26 mouse cellular contexts compared by ENCODE assay signal in the genomic region with DNA sequence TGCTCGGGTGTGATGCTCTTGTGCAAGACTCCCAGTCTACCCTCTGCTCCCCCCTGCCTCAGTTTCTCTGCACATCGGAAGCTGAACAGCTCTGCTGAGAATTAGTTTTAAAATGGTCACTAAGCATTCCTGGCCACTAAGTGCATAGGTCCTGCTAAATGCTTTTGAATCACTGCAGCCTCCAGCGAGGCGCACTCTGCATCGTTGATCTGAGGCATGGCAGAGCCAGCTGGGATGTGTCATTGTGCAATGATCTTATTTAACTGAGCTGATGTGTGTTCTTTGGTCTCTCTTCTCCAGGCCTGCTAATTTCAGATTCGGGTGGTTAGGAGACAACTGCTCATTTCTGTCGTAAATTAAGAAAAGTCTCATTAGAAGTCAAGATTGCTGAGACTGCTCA. TPM values are rescaled to one million over a fixed set of nuclear protein-coding genes. Genes with fewer than 3 reads are reported as not detected.
DNase-seq lines count a peak whose midpoint lies in the region; ATAC-seq and TF ChIP-seq lines count a peak whose summit lies in the region.
"Had no signal": no experiment of that assay in that cellular context is flagged by ENCODE, and none has a peak within 500 bp of the region (broad histone marks: within the 10 kb centered on the region; RNA-seq: fewer than 3 reads in every experiment).

No protein-coding gene starts in this region.

- H3K27me3 ChIP-seq in kidney, embryonic 16.5 days (ENCODE audit: insufficient read depth, low read length), result peaks cover 23% of the 10 kb centered on the region; the same call in 1 of the 2 replicates
- H3K27me3 ChIP-seq in lung, embryonic 14.5 days (ENCODE audit: insufficient read depth, low read length), result peaks cover 24% of the 10 kb centered on the region; the same call in 1 of the 2 replicates
- H3K27me3 ChIP-seq in midbrain, embryonic 11.5 days (ENCODE audit: control insufficient read depth, insufficient read depth, low read length), result peaks cover 29% of the 10 kb centered on the region
- H3K27me3 ChIP-seq in midbrain, embryonic 10.5 days (ENCODE audit: low read depth, poor library complexity, severe bottlenecking), result peaks cover 82% of the 10 kb centered on the region

- no peaks in the 10 kb centered on the region for H3K4me1 ChIP-seq in kidney, embryonic 16.5 days (ENCODE audit: insufficient read depth, low read length)
- H3K4me1 ChIP-seq in lung, embryonic 14.5 days (ENCODE audit: insufficient read depth), result no peaks in the 10 kb centered on the region
- peaks cover 8% of the 10 kb centered on the region for H3K4me1 ChIP-seq in midbrain, embryonic 11.5 days (ENCODE audit: control insufficient read depth, insufficient read depth, low read length)
- peaks cover 12% of the 10 kb centered on the region for H3K4me1 ChIP-seq in midbrain, embryonic 10.5 days
- H3K4me1 ChIP-seq: heart, embryonic 10.5 days; heart, embryonic 13.5 days; hindbrain, embryonic 15.5 days had no signal

- 34% methylated on average over 7 of the region's 7 CpGs for WGBS in kidney, embryonic 16.5 days
- 54% methylated on average over 7 of the region's 7 CpGs for WGBS in lung, embryonic 14.5 days
- WGBS in midbrain, embryonic 11.5 days, result 77% methylated on average over 7 of the region's 7 CpGs
- 75% methylated on average over 7 of the region's 7 CpGs for WGBS in midbrain, embryonic 10.5 days

- H3K4me2 ChIP-seq in kidney, embryonic 16.5 days (replicated peaks; ENCODE audit: low read depth, low read length), result no peak overlapping the region
- no peak overlapping the region for H3K4me2 ChIP-seq in lung, embryonic 14.5 days
- H3K4me2 ChIP-seq in midbrain, embryonic 11.5 days, result no peak overlapping the region
- H3K4me2 ChIP-seq: forebrain, embryonic 13.5 days; heart, embryonic 13.5 days; hindbrain, embryonic 15.5 days had no signal

- no peaks in the 10 kb centered on the region for H3K36me3 ChIP-seq in kidney, embryonic 16.5 days (ENCODE audit: insufficient read depth, low read length)
- no peaks in the 10 kb centered on the region for H3K36me3 ChIP-seq in lung, embryonic 14.5 days (ENCODE audit: insufficient read depth)
- no peaks in the 10 kb centered on the region for H3K36me3 ChIP-seq in midbrain, embryonic 11.5 days (ENCODE audit: control insufficient read depth, insufficient read depth, low read length)
- H3K36me3 ChIP-seq in midbrain, embryonic 10.5 days, result no peaks in the 10 kb centered on the region
- H3K36me3 ChIP-seq: forebrain, embryonic 10.5 days; heart, embryonic 10.5 days; heart, embryonic 13.5 days; hindbrain, embryonic 15.5 days had no signal

- no peak for DNase-seq in kidney, postnatal 25 days
- peak; percentile 68 for DNase-seq in lung, embryonic 14.5 days
- no peak for DNase-seq in lung, postnatal 25 days (ENCODE audit: low spot score)
- peak; percentile 74 for DNase-seq in midbrain, embryonic 11.5 days (ENCODE audit: low spot score, missing footprints)
- no peak for DNase-seq in midbrain, embryonic 10.5 days (ENCODE audit: low spot score)
- no peak for DNase-seq in spleen, postnatal 36 days (ENCODE audit: low spot score in 2 of 2)
- DNase-seq: adrenal gland, postnatal 10 days; adrenal gland, postnatal 36 days; cerebellum, adult 18-20 months; cerebellum, adult 9-10 months; cerebellum, postnatal 14 days; gastrocnemius, postnatal 10 days; gastrocnemius, postnatal 36 days; heart, adult 2 months; heart, postnatal 14 days; heart, postnatal 4 days had no signal

- H3K9me3 ChIP-seq in kidney, embryonic 16.5 days (ENCODE audit: low read length), result no peaks in the 10 kb centered on the region
- no peaks in the 10 kb centered on the region for H3K9me3 ChIP-seq in lung, embryonic 14.5 days (ENCODE audit: low read depth, low read length)
- no peaks in the 10 kb centered on the region for H3K9me3 ChIP-seq in midbrain, embryonic 11.5 days (ENCODE audit: control insufficient read depth, low read length)
- no peaks in the 10 kb centered on the region for H3K9me3 ChIP-seq in midbrain, embryonic 10.5 days (replicated peaks)
- H3K9me3 ChIP-seq: forebrain, embryonic 10.5 days; forebrain, embryonic 13.5 days; heart, embryonic 10.5 days; heart, embryonic 13.5 days; hindbrain, embryonic 15.5 days had no signal

- 0 out of 2 replicates have a peak overlapping the region, but pooled peaks have one; percentile 7 for H3K27ac ChIP-seq in kidney, embryonic 16.5 days (ENCODE audit: low read length)
- no peak overlapping the region for H3K27ac ChIP-seq in lung, embryonic 14.5 days (ENCODE audit: low read depth)
- H3K27ac ChIP-seq in midbrain, embryonic 11.5 days (ENCODE audit: low read depth, low read length), result no peak overlapping the region
- no peak overlapping the region for H3K27ac ChIP-seq in midbrain, embryonic 10.5 days (replicated peaks)
- H3K27ac ChIP-seq: forebrain, embryonic 10.5 days; forebrain, embryonic 13.5 days; heart, adult 2 months; heart, embryonic 10.5 days; heart, embryonic 13.5 days; hindbrain, embryonic 15.5 days had no signal

- TF ChIP-seq CTCF in lung, embryonic 14.5 days (IDR thresholded peaks at IDR 0.05; ENCODE audit: low read depth), result no peak

- H3K4me3 ChIP-seq in kidney, embryonic 16.5 days (ENCODE audit: low read length), result no peak overlapping the region
- no peak overlapping the region for H3K4me3 ChIP-seq in lung, embryonic 14.5 days (ENCODE audit: low read depth, low read length)
- H3K4me3 ChIP-seq in midbrain, embryonic 11.5 days (ENCODE audit: low read depth, low read length), result no peak overlapping the region
- no peak overlapping the region for H3K4me3 ChIP-seq in midbrain, embryonic 10.5 days
- H3K4me3 ChIP-seq: forebrain, embryonic 10.5 days; forebrain, embryonic 13.5 days; heart, adult 2 months; heart, embryonic 10.5 days; heart, embryonic 13.5 days; hindbrain, embryonic 15.5 days had no signal

- ATAC-seq in kidney, embryonic 16.5 days (ENCODE audit: low FRiP score, low TSS enrichment), result peak; percentile 65; the same call in 1 of the 2 replicates
- ATAC-seq in lung, embryonic 14.5 days (ENCODE audit: insufficient read depth), result no peak
- ATAC-seq in midbrain, embryonic 11.5 days (ENCODE audit: low FRiP score), result no peak
- ATAC-seq: CD4-positive, CD25-positive, alpha-beta regulatory T cell, adult 4 months; forebrain, embryonic 13.5 days; forebrain, embryonic 16.5 days had no signal

- no peak overlapping the region for H3K9ac ChIP-seq in kidney, embryonic 16.5 days (replicated peaks; ENCODE audit: low read length)
- no peak overlapping the region for H3K9ac ChIP-seq in lung, embryonic 14.5 days
- H3K9ac ChIP-seq in midbrain, embryonic 11.5 days (ENCODE audit: low read length), result no peak overlapping the region
- H3K9ac ChIP-seq: forebrain, embryonic 13.5 days; hindbrain, embryonic 15.5 days had no signal

RNA-seq across cellular contexts. Expression of a gene that starts 14.4 kb away (rescaled TPM):
- polyA plus RNA-seq in kidney, embryonic 16.5 days (2015; fragmentation: Nextera tagmentation; extraction: Ambion mirVana), result 52.8 and 65.4 TPM in 2 replicates
- polyA plus RNA-seq in lung, embryonic 14.5 days (2014; fragmentation: Nextera tagmentation; extraction: Ambion mirVana), result not detected in 2 replicates
- polyA plus RNA-seq in midbrain, embryonic 11.5 days (2014; fragmentation: Nextera tagmentation; extraction: Ambion mirVana), result 41.8 and 46.4 TPM in 2 replicates
- polyA plus RNA-seq in midbrain, embryonic 10.5 days (2016; fragmentation: Nextera tagmentation; extraction: Ambion mirVana), result 18.8 and 36.7 TPM in 2 replicates
- polyA plus RNA-seq: C2C12; CD4-positive, CD25-positive, alpha-beta regulatory T cell, adult 4 months; heart, adult 2 months; heart, embryonic 13.5 days; heart, embryonic 16.5 days had no signal

RNA-seq across cellular contexts. Expression of a gene that starts 44.5 kb away (rescaled TPM):
- 10.8 and 13.5 TPM in 2 replicates for polyA plus RNA-seq in kidney, embryonic 16.5 days (2015; fragmentation: Nextera tagmentation; extraction: Ambion mirVana)
- polyA plus RNA-seq in lung, embryonic 14.5 days (2014; fragmentation: Nextera tagmentation; extraction: Ambion mirVana), result 5.3 and 6.0 TPM in 2 replicates
- polyA plus RNA-seq in midbrain, embryonic 11.5 days (2014; fragmentation: Nextera tagmentation; extraction: Ambion mirVana), result 4.4 and 6.9 TPM in 2 replicates
- polyA plus RNA-seq in midbrain, embryonic 10.5 days (2016; fragmentation: Nextera tagmentation; extraction: Ambion mirVana), result 9.1 and 12.2 TPM in 2 replicates

Comparison
In these comparisons a context has a peak if more than half of its experiments do, and no peak if none do; other contexts are left out.
1. DNase-seq: peak in lung, embryonic 14.5 days (single experiment) and midbrain, embryonic 11.5 days (single experiment); none in kidney, postnatal 25 days (0 of 2), lung, postnatal 25 days (single experiment), midbrain, embryonic 10.5 days (single experiment) and spleen, postnatal 36 days (0 of 2).
2. RNA of a gene that starts 14.4 kb away (polyA plus RNA-seq): 52.8 to 65.4 TPM in kidney, embryonic 16.5 days, 41.8 to 46.4 TPM in midbrain, embryonic 11.5 days and 18.8 to 36.7 TPM in midbrain, embryonic 10.5 days; not detected in lung, embryonic 14.5 days; every median in the first group is over 10 times any median in the second.